Mouse (Mus musculus) ES-E14 (cell line): ENCODE measurements around the gene Nanos2. TPM values are rescaled to one million over a fixed set of nuclear protein-coding genes. Genes with fewer than 3 reads are reported as not detected.
A peak's percentile ranks its signal among the peaks of the same experiment; 100 is the strongest.

Source experiments
- DNase-seq: peaks from one replicate; pipeline ENCODE4 v3.0.0-alpha.2; 2013; ENCODE audit warnings: low read depth, low spot score
- H3K27ac ChIP-seq: 2 replicates; pipeline ENCODE4 v1.5.1; 2012; ENCODE audit warnings: low read depth, mild to moderate bottlenecking, low read length, moderate library complexity, mixed read lengths; ENCODE audit not compliant: poor library complexity, insufficient read depth, severe bottlenecking
- H3K36me3 ChIP-seq: 2 replicates; pipeline ENCODE4 v1.6.1; 2012; ENCODE audit warnings: mild to moderate bottlenecking, low read length, moderate library complexity, mixed read lengths; ENCODE audit not compliant: control insufficient read depth, poor library complexity, insufficient read depth, severe bottlenecking
- H3K4me1 ChIP-seq, 2 experiments: fragments of 150-350 bp in 1 of 2; sonication (generic) in 1 of 2; 2 replicates each; pipeline ENCODE4 v1.6.1; 2012; ENCODE audit warnings: low read length in 2 of 2, mild to moderate bottlenecking in 1 of 2, mixed read lengths in 1 of 2; ENCODE audit not compliant: control insufficient read depth in 2 of 2, insufficient read depth in 2 of 2, poor library complexity in 1 of 2
- H3K4me3 ChIP-seq, 2 experiments: fragments of 150-350 bp in 1 of 2; sonication (generic) in 1 of 2; 2 replicates each; pipeline ENCODE4 v1.5.1; 2012; ENCODE audit warnings: low read length in 2 of 2, low read depth in 1 of 2, mild to moderate bottlenecking in 1 of 2, mixed read lengths in 1 of 2; ENCODE audit not compliant: insufficient read depth in 1 of 2, poor library complexity in 1 of 2, severe bottlenecking in 1 of 2
- H3K9ac ChIP-seq: 2 replicates; pipeline ENCODE4 v1.6.1; 2012; ENCODE audit warnings: low read depth, mild to moderate bottlenecking, low read length, mixed read lengths; ENCODE audit not compliant: poor library complexity, insufficient read depth, severe bottlenecking
- H3K9me3 ChIP-seq: fragments of 150-350 bp; sonication (generic); 2 replicates; pipeline ENCODE4 v1.6.1; 2012; ENCODE audit warnings: low read depth, mild to moderate bottlenecking, low read length; ENCODE audit not compliant: control insufficient read depth, insufficient read depth
- CHD2 ChIP-seq: IDR thresholded peaks from 2 replicates; pipeline ENCODE4 v1.6.1; 2014; ENCODE audit warnings: mild to moderate bottlenecking, low read depth, low read length, inconsistent platforms
- HCFC1 ChIP-seq: IDR thresholded peaks from 2 replicates; pipeline ENCODE4 v1.6.1; 2012; ENCODE audit warnings: low read length, inconsistent platforms, borderline replicate concordance; ENCODE audit not compliant: insufficient read depth
- MAFK ChIP-seq: IDR thresholded peaks from 2 replicates; pipeline ENCODE4 v1.6.1; 2014; ENCODE audit warnings: mild to moderate bottlenecking, low read depth, low read length, inconsistent platforms; ENCODE audit not compliant: insufficient read depth
- ZC3H11A ChIP-seq: IDR thresholded peaks from 2 replicates; pipeline ENCODE4 v1.6.1; 2012; ENCODE audit warnings: low read depth, mild to moderate bottlenecking, inconsistent platforms, low read length, borderline replicate concordance
- ZNF384 ChIP-seq: IDR thresholded peaks from 2 replicates; pipeline ENCODE4 v1.6.1; 2012; ENCODE audit warnings: low read depth, low read length, inconsistent platforms
- in situ Hi-C, 2 experiments: fragments of 600-800 bp; cut with MboI; formaldehyde crosslinking; loops; one replicate each; pipeline ENCODE4 v1.15.1; 2025; ENCODE audit warnings: low sequenced_read_pairs in 2 of 2, inconsistent platforms in 1 of 2; ENCODE audit not compliant: unreplicated experiment in 2 of 2
- total RNA-seq: library from RNA; depleted of rRNA; stranded (reverse); fragments of 300-350 nt; gene quantifications from 2 replicates; pipeline ENCODE4 v1.2.3, GENCODE M21; 2012; rRNA removed

Gene Nanos2
- total RNA-seq, 1 experiment: not detected

GRCm38 (mm10) chr7:19028067-19028466 lies 40.9 kb downstream of the Nanos2 start:
- Histone ChIP-seq H3K27ac (no peak overlapping the region), H3K9me3 (no peaks in the 10 kb centered on the region), H3K4me3 (no peak overlapping the region), H3K4me1 (peaks cover 1 to 5% of the 10 kb centered on the region in 2 experiments; a peak in 2 of 4 replicates), H3K36me3 (peaks cover 34% of the 10 kb centered on the region), H3K9ac (no peak overlapping the region)
- no peak for DNase-seq
- no peak for TF ChIP-seq MAFK
- TF ChIP-seq ZNF384: no peak
- in situ Hi-C loops: no loop called here

DNA sequence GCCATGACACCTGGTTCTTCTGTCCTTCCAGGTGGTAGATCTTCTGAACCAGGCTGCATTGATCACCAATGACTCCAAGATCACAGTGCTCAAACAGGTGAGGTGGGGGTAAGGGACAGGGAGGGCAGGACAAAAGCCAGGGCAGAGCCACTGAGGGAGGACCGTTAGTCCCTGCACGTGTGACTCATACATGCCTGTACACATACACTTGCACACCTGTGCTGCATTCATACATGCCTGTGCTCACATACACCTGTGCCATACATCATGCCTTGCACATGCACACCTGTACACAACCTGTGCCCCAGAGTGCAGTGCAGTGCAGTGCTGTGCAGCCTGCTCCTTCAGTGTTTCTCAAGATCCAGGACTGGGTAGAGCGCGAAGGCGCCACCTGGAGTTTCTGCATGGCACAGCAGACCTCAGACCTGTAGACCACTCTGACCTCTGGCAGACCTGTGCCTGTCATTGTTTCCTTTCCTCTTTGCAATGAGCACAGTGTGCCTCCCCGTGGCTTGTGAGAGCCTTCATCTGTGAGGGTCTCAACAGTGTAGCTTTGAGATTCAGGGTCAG lies 42.0 kb downstream of the Nanos2 start:
- H3K36me3 ChIP-seq: peaks cover 40% of the 10 kb centered on the region
- peak; percentile 68 for DNase-seq
- in situ Hi-C loops: no loop called here
- H3K4me3 ChIP-seq: no peak overlapping the region
- H3K9ac ChIP-seq: no peak overlapping the region
- peaks cover 1 to 5% of the 10 kb centered on the region in 2 experiments; a peak in 2 of 4 replicates for H3K4me1 ChIP-seq
- TF ChIP-seq ZNF384 (no peak), CHD2 (no peak), MAFK (no peak), HCFC1 (no peak), ZC3H11A (no peak; the same call in 1 of the 2 replicates)
- H3K9me3 ChIP-seq: no peaks in the 10 kb centered on the region
- H3K27ac ChIP-seq: no peak overlapping the region

DNA sequence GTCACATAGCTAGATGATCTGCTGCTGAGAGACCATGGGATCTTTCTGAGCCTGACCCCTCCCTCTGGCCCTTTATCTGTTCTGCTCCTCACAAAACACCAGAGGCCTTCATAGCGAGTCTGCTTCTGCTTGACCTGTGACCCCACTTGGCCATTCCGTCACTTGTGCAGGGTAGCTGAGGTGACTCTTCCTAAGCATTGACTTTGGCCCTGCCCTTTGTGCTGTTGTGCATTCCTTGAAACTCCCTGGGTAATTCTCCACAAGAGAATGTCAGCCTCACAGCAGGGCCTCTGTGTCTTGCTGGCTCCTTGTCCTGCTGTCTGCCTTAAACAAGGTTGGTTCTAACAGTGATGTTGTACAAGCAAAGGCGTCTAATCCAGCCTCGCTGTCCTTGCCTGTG lies 44.4 kb downstream of the Nanos2 start:
- Histone ChIP-seq H3K4me1 (no peaks in the 10 kb centered on the region; a peak in 1 of 4 replicates), H3K27ac (no peak overlapping the region), H3K4me3 (no peak overlapping the region), H3K36me3 (peaks cover 56% of the 10 kb centered on the region), H3K9ac (no peak overlapping the region), H3K9me3 (no peaks in the 10 kb centered on the region)
- DNase-seq: no peak
- in situ Hi-C loops: no loop called here
- TF ChIP-seq CHD2 (no peak), MAFK (no peak), HCFC1 (no peak), ZNF384 (no peak), ZC3H11A (no peak)

Other genes starting within 250 kb of the Nanos2 start
- not detected in 2 replicates for gene Psg19, start 188.9 kb upstream of the Nanos2 start, total RNA-seq
- not detected in 2 replicates for gene Psg17, start 165.8 kb upstream of the Nanos2 start, total RNA-seq
- 0.04 and 0.21 TPM in 2 replicates for gene Mill2, start 147.4 kb upstream of the Nanos2 start, total RNA-seq
- 0.89 and 1.4 TPM in 2 replicates for gene Pglyrp1, start 116.1 kb upstream of the Nanos2 start, total RNA-seq
- gene Ccdc61, start 77.0 kb upstream of the Nanos2 start, total RNA-seq: 11.8 and 19.4 TPM in 2 replicates
- 0.79 and 0.80 TPM in 2 replicates for gene Nova2, start 61.5 kb upstream of the Nanos2 start, total RNA-seq
- gene Mypop, start 3.8 kb downstream of the Nanos2 start, total RNA-seq: 3.1 and 3.7 TPM in 2 replicates
- 15.9 and 16.3 TPM in 2 replicates for gene Irf2bp1, start 16.6 kb downstream of the Nanos2 start, total RNA-seq
- gene Foxa3, start 36.1 kb downstream of the Nanos2 start, total RNA-seq: 1.6 and 1.7 TPM in 2 replicates
- 91.5 and 105 TPM in 2 replicates for gene Sympk, start 37.0 kb downstream of the Nanos2 start, total RNA-seq
- gene Rsph6a, start 67.3 kb downstream of the Nanos2 start, total RNA-seq: 0.94 and 2.3 TPM in 2 replicates
- gene Dmwd, start 88.8 kb downstream of the Nanos2 start, total RNA-seq: 41.3 and 45.2 TPM in 2 replicates
- gene Dmpk, start 96.4 kb downstream of the Nanos2 start, total RNA-seq: 32.6 and 34.1 TPM in 2 replicates
- 2.9 and 3.0 TPM in 2 replicates for gene Six5, start 107.2 kb downstream of the Nanos2 start, total RNA-seq
- 1.2 and 1.9 TPM in 2 replicates for gene Gm4969, start 131.0 kb downstream of the Nanos2 start, total RNA-seq
- gene Fbxo46, start 132.5 kb downstream of the Nanos2 start, total RNA-seq: 19.5 and 27.1 TPM in 2 replicates
- gene Qpctl, start 161.9 kb downstream of the Nanos2 start, total RNA-seq: 8.1 and 11.7 TPM in 2 replicates
- 355 and 382 TPM in 2 replicates for gene Snrpd2, start 162.3 kb downstream of the Nanos2 start, total RNA-seq
- gene Gipr, start 178.7 kb downstream of the Nanos2 start, total RNA-seq: 1.5 and 3.6 TPM in 2 replicates
- 29.5 and 29.8 TPM in 2 replicates for gene Eml2, start 189.0 kb downstream of the Nanos2 start, total RNA-seq
- gene Gpr4, start 225.1 kb downstream of the Nanos2 start, total RNA-seq: 3.8 TPM in 2 replicates
- 12.6 and 15.8 TPM in 2 replicates for gene Opa3, start 240.9 kb downstream of the Nanos2 start, total RNA-seq